Mouse (Mus musculus) adrenal gland, postnatal 4 days (tissue): ENCODE measurements around the gene Fbxl19. TPM values are rescaled to one million over a fixed set of nuclear protein-coding genes. Genes with fewer than 3 reads are reported as not detected.
A peak's percentile ranks its signal among the peaks of the same experiment; 100 is the strongest.

Experiments used
- DNase-seq, 2 experiments: peaks; one replicate each; pipeline ENCODE4 v3.0.0; 2021 to 2022; ENCODE audit warnings: low spot score in 2 of 2, mixed read lengths in 2 of 2
- microRNA-seq: library from miRNA; unstranded; fragments of <30 nt; microRNA quantifications from one replicate; pipeline ENCODE4 v1.2.0, GENCODE M21; 2021
- total RNA-seq, 2 experiments: library from RNA; stranded (reverse); gene quantifications; 2 replicates each; pipeline ENCODE4 v1.2.3; 2021

The Fbxl19 gene
- total RNA-seq, 2 experiments from 2014 or later: 24.6 to 26.0 TPM

- no peak for DNase-seq
Observed at GRCm38 (mm10) chr7:127799211-127799610, 54.9 kb downstream of the Fbxl19 start.

DNA sequence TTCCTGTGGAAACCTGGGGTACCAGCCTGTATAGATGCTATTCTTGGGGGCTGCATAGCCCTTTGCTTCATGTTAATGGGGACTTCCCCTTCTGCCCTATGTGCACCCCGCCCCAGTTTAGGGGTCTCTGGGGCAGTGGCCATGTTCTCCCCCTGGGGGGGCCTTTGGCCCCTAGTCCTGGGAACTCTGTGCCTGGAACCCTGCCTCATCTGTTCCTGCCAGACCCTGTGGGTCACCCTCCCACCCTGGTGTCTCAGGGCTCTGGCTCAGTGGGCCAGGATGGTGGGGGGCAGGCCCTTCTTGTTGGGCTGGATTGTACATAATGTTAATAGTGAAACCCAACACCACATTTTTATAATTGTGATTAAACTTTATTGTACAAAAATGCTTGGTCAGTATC lies 55.4 kb downstream of the Fbxl19 start:
- DNase-seq: no peak

DNA sequence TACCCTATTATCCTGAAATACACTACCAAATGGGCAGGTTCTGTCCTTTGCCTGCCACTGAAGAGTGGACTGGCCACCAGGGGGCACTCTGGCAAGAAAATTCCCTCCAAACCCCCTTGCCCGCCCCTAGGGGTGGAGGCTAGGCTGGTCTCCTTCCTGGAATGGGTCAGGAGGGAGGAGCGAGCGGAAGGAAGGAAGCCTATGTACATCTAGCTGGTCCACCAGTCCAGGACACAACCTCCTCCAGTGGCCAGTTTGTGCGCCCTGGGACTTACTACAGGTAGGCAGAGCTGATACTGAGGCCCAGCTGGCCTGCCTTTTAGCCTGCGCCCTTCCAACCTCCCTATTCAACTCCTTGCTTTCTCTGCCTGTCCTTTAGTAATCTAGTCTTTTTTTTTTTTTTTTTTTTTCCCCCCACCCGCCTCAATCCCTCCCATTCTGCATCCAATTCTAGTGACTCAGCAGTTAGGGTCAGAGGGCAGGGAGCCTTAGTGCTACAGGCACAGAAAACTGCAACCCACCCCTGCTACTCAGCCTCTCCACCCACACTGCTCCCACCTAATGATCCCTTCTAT lies 56.2 kb downstream of the Fbxl19 start, which contains the start of gene Hsd3b7:
TSS of gene Hsd3b7 (plus strand) at position 170 of the 575 bp plus-strand sequence.
- peak; percentile 92 to 94 for DNase-seq

- DNase-seq: no peak
Observed at GRCm38 (mm10) chr7:127801010-127801621, 56.8 kb downstream of the Fbxl19 start.

- no peak for DNase-seq
Observed at GRCm38 (mm10) chr7:127802313-127802712, 58.0 kb downstream of the Fbxl19 start.

GRCm38 (mm10) chr7:127808821-127809220 lies 64.5 kb downstream of the Fbxl19 start:
- DNase-seq: no peak

DNA sequence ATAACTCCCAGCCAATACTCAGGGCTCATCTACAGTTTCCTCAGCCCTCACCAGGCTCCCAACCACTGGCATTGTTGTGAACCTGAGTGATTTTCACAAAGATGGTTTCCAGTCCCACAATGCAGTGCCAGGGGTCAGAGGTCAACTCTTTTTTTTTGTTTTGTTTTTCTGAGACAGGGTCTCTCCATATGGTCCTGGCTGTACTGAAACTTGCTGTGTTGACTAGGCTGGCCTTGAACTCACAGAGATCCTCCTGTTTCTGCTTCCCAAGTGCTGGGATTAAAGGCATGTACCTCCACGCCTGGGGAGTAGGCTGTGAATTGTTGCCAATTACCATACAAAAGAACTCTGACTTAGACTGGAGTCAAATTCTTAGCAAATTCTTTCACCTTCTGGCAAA lies 65.5 kb downstream of the Fbxl19 start:
- DNase-seq: no peak

GRCm38 (mm10) chr7:127810650-127811049 lies 66.3 kb downstream of the Fbxl19 start:
- DNase-seq: no peak

DNA sequence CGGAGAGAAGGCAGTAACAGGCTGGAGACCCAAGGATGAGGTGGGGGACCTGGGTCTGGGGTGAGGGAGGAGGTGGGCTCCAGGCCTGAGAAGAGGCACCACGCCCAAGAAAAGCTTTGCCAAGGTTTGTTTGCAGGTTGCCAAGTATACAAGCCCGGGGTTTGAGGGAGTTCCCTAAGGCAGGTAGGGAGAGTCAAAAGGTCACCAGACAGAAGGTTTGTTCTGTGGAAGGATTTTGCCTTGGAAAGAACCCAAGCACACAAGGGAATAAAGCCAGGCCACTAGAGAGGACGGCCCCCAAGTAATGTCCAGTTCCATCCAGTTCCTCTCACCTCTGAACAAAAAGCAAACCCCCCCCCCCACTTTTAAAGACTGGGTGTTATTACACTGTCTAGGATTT lies 66.9 kb downstream of the Fbxl19 start:
- no peak for DNase-seq

GRCm38 (mm10) chr7:127812292-127812691 lies 67.9 kb downstream of the Fbxl19 start:
- no peak for DNase-seq

DNA sequence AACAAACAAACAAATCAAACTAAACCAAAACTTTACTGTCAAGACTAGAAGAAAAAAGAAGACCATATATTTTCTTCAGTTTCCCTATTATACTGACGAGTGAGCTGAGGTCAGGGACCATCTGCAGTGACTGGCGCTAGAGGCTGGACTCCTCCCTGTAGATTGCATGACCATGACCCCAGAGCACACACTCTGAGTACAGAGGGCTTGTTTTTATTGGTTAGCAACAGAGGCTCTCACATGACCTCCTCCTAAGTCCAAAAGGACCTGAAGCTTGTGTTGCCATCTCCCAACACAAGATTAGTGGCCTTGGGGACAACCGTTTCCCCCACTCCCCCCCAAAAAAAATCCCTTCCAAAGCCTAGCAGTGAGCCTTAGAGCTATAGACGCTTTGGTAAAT lies 69.5 kb downstream of the Fbxl19 start:
- no peak for DNase-seq

GRCm38 (mm10) chr7:127814241-127814921 lies 70.0 kb downstream of the Fbxl19 start:
- no peak for DNase-seq

DNA sequence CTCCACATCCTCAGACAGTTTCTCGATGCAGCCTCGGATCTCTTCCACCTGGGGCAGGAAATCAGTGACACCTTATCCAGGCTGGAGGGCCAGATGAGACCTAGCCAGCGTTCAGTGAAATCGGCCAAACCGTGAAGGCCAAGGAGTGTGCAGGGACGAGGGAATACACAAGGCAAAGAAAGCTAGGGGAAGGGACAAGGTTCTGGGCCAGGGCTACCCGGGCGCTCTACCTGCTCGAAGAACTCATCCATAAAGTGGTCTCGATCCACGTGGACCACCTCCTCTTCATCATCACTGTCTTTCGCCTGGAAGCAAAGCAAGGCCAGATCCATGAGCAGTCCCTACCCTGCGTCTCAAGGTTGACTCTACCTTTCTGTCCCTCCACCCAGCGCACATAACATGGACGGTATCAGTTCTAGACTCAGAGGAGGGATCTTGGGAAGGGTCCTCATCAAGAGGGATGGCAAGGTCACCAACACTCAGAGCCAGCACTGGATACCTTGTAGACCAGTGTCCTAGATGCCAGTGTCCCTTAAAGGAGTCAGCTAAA lies 70.8 kb downstream of the Fbxl19 start:
- DNase-seq: no peak

DNA sequence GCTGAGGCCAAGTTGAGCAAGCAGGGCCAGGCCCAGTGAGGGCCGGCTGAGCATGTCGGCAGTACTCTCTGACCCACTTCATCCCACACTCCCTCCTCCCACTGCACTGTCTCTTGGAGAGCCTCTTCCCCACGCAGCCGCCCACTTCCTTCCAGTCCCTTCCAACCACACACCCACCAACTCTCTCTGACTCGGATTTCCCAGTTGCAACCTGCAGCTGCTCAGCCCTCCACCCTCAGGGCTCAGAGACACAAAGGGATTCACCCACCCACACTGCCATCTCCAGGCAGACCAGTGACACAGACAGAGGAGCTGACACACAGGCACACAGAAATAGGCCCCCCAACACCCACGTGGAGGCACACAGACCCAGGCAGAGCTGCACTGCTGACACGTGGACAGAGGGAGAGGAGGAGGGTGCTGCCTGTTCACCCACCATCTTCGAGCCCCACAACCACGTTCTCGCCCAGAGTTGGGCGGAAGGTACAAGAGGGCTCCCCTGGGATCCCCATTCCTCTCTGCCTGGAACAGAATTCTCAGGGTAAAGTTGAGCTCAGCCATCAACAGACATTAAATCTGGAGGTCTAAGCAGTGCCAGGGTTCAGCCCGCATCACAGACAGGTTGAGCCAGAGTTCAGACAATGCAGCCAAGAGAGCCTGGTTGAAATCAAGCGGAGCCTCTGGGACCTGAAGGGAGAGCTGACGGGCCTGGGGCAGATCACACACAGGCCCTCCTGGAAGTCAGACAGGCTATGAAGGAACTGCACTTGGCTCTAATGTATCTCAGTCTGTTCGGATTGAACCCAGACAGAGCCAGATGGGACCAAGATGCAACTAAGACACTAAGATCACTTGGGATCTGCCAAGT lies 71.8 kb downstream of the Fbxl19 start:
- no peak for DNase-seq

- no peak for DNase-seq
Observed at GRCm38 (mm10) chr7:127817053-127817452, 72.7 kb downstream of the Fbxl19 start.

GRCm38 (mm10) chr7:127817776-127818175 lies 73.4 kb downstream of the Fbxl19 start:
- no peak for DNase-seq

Small RNA genes within 50 kb of the gene (microRNA-seq; reads per million reads assigned to microRNA genes)
- gene Mir762: not detected

Other genes with a start within 250 kb of the Fbxl19 start
- 100 to 1,000 TPM; 111 to 118 TPM for gene Srcap, start 232.6 kb upstream of the Fbxl19 start, total RNA-seq
- gene Gm42715, start 225.0 kb upstream of the Fbxl19 start, total RNA-seq: 10 to 100 TPM; 26.4 to 27.5 TPM
- not detected for gene Tmem265, start 183.2 kb upstream of the Fbxl19 start, total RNA-seq
- gene Phkg2, start 171.2 kb upstream of the Fbxl19 start, total RNA-seq: 10 to 100 TPM; 49.3 to 60.9 TPM
- 10 to 100 TPM; 11.9 to 13.5 TPM for gene Ccdc189, start 155.9 kb upstream of the Fbxl19 start, total RNA-seq
- 10 to 100 TPM; 85.1 to 89.5 TPM for gene Rnf40, start 155.8 kb upstream of the Fbxl19 start, total RNA-seq
- 10 to 100 TPM; 29.4 to 31.6 TPM for gene Zfp629, start 128.7 kb upstream of the Fbxl19 start, total RNA-seq
- 100 to 1,000 TPM; 129 to 135 TPM for gene Bcl7c, start 35.6 kb upstream of the Fbxl19 start, total RNA-seq
- 1 to 10 TPM; 5.2 to 5.4 TPM for gene Ctf1, start 31.8 kb upstream of the Fbxl19 start, total RNA-seq
- gene Ctf2, start 12.4 kb upstream of the Fbxl19 start, total RNA-seq: not detected
- gene Orai3, start 25.3 kb downstream of the Fbxl19 start, total RNA-seq: 10 to 100 TPM; 26.7 to 28.9 TPM
- gene Setd1a, start 32.1 kb downstream of the Fbxl19 start, total RNA-seq: 10 to 100 TPM; 63.9 to 64.9 TPM
- gene Gm49388, start 41.1 kb downstream of the Fbxl19 start, total RNA-seq: 1 to 10 TPM; 6.2 to 8.1 TPM
- gene Hsd3b7, start 56.1 kb downstream of the Fbxl19 start, total RNA-seq: 10 to 100 TPM; 36.9 to 49.1 TPM
- gene Stx4a, start 79.8 kb downstream of the Fbxl19 start, total RNA-seq: 100 to 1,000 TPM; 101 to 106 TPM
- 10 to 100 TPM; 11.8 to 12.2 TPM for gene Stx1b, start 80.0 kb downstream of the Fbxl19 start, total RNA-seq
- gene Zfp646, start 131.7 kb downstream of the Fbxl19 start, total RNA-seq: 10 to 100 TPM; 50.2 to 55.8 TPM
- gene Zfp668, start 132.3 kb downstream of the Fbxl19 start, total RNA-seq: 10 to 100 TPM; 13.4 to 13.7 TPM
- 1 to 10 TPM in 1 of 2 experiments, under 1 TPM in 1; 0.87 to 2.9 TPM for gene Prss53, start 146.4 kb downstream of the Fbxl19 start, total RNA-seq
- gene Gm21974, start 150.9 kb downstream of the Fbxl19 start, total RNA-seq: not detected
- 10 to 100 TPM; 71.8 to 93.6 TPM for gene Vkorc1, start 151.1 kb downstream of the Fbxl19 start, total RNA-seq
- gene Bckdk, start 159.5 kb downstream of the Fbxl19 start, total RNA-seq: 100 to 1,000 TPM; 105 to 112 TPM
- 10 to 100 TPM; 27.5 to 30.8 TPM for gene Kat8, start 168.0 kb downstream of the Fbxl19 start, total RNA-seq
- gene Prss8, start 185.6 kb downstream of the Fbxl19 start, total RNA-seq: 10 to 100 TPM in 1 of 2 experiments, 1 to 10 TPM in 1; 1.2 to 13.9 TPM
- 1 to 10 TPM; 6.4 to 8.1 TPM for gene Prss36, start 202.2 kb downstream of the Fbxl19 start, total RNA-seq
- 100 to 1,000 TPM; 555 to 559 TPM for gene Fus, start 222.9 kb downstream of the Fbxl19 start, total RNA-seq
- gene Pycard, start 249.3 kb downstream of the Fbxl19 start, total RNA-seq: 10 to 100 TPM; 14.7 to 15.3 TPM